Mouse (Mus musculus) small intestine, adult 2 months (tissue): ENCODE measurements at regions not wholly inside any gene's neighbourhood (a gene's known extent, or its start where the extent isn't known, plus 50 kb on each side); places are given as distances from the start of the nearest gene placed in this dataset.

Experiments
- CTCF ChIP-seq: fragments of 200-500 bp; IDR thresholded peaks from 2 replicates; pipeline ENCODE4 v1.5.1; 2012; ENCODE audit warnings: low read depth, mild to moderate bottlenecking, control low read depth, inconsistent platforms, low read length, moderate library complexity, mixed read lengths; ENCODE audit not compliant: insufficient replicate concordance, insufficient read length; ENCODE audit errors: extremely low read depth
- POLR2A ChIP-seq: fragments of 200-500 bp; IDR thresholded peaks from 2 replicates; pipeline ENCODE4 v1.6.1; 2012; ENCODE audit warnings: low read depth, mild to moderate bottlenecking, control low read depth, inconsistent platforms, low read length, moderate library complexity

DNA sequence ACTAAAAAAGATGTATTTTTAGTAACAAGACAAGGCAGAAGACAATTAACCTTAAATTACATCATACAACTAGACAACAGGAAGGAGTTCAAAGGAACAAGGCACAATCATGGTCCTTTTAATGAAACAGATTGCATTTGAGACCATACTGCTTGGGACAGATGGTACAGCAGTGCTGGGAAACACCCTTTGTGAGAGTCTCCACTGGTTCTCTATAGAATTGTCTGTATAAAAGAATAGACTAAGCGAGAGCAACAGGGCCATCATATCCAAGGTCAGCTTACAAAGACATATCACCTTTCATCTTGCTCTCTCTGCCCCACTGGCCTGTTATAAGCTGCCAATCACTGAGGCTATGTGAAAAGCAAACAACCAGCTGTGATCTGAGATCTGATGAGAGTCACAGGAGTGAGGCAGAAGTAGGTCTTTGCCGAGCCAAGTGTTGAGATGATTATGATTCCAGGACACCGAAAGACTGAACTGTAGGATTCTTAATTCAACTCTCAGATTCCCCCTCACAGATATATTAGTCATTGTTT, 224.6 kb upstream of the Ptger4 start:
- TF ChIP-seq POLR2A (no peak), CTCF (no peak)
